Mouse (Mus musculus): ENCODE data around the gene Clec12a. TPM values are rescaled to one million over a fixed set of nuclear protein-coding genes. Genes with fewer than 3 reads are reported as not detected.

Clec12a gene
- polyA plus RNA-seq (2017; shearing (Covaris generic)) = 0.99 TPM

DNA sequence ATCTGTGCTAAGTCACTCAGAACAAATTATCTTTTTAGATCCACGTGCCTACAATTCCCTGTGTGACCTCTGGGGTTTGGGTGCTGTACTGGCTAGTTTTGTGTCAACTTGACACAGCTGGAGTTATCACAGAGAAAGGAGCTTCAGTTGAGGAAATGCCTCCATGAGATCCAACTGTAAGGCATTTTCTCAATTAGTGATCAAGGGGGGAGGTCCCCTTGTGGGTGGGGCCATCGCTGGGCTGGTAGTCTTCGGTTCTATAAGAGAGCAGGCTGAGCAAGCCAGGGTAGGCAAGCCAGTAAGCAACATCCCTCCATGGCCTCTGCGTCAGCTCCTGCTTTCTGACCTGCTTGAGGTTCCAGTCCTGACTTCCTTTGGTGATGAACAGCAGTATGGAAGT, at the start of gene Clec12a:
Gene Clec12a, plus strand, starts transcription at position 301 of the 400 bp plus-strand sequence.

DNA sequence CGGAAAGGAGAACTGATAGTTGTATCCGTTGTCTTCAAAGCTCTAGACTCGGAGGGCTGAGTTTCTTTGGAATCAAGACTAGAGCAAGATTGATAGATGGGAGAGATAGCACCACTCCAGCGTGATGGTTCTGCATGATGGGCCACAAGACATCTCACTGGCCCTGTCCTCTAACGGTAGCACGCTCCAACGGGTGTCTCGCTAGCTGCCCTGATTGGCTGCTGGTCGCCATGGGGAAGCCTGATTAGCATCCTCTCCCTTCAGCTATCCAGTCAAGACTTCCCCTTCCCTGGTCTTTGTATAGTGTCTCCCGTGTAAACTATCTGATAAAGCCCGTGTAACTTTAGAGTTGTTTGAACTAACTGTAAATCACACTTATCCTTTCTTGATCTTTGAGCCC, 10.9 kb upstream of the Clec12a start, which contains the start of gene 4922502D21Rik:
Gene 4922502D21Rik, minus strand, starts transcription at position 187 of the 400 bp plus-strand sequence.

DNA sequence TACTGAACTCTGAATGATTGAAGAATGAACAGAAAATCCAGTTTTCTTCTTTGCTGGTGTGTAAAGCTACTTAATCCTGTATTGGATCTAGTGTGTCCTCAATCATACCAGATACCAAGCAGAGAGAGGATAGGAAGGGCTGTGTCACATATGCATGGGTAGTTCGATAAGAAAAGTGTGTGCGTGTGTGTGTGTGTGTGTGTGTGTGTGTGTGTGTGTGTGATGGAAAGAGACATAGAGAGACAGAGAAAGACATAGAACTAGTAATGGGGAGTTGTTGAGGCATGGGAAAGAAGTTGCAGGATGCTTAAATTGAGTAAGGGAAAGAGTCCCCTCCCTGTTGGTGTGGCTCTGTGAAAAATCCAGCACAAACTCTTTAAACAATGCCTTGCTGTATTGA, 43.3 kb downstream of the Clec12a start, which contains the start of gene Clec12b:
Gene Clec12b, minus strand, starts transcription at position 101 of the 400 bp plus-strand sequence.

DNA sequence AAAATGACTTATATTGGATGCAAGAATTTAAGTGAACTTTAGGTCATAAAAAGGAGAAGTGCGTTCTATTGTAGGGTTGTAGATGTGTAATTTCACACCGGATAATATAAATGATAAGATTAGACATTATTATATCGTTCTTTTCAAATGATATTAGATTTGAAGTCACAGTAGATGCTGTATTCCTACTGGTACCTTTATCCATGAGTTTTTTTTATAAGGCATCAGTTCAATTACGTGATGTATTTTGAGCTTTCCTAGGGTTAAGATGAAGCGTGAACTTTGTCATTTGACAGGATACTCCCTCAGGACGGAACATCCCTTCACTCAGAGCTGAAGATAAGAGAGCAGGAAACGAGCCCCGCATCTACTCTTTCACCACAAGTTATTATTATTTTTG, 54.5 kb downstream of the Clec12a start, which contains the start of gene Clec1b:
Gene Clec1b, plus strand, starts transcription at position 301 of the 400 bp plus-strand sequence.

DNA sequence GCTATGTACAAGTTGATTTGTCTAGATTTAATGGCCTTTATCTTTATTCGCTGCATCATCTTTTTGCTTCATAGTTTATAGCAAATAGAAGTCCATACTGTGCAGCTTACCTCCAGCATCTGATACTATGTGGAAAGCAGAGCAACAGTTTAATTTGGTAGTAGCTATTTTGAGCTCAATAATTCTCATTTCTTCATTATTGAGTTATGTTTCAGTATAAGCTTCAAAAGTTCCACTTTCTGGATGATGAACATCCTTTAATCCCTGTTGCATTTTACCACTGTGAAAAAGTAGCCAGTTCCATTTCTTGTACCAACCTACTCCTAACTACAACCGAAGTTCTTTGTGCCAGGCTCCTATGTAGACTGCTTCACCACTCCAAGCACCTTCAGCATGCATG, 66.1 kb downstream of the Clec12a start, which contains the start of gene Clec9a:
Gene Clec9a, plus strand, starts transcription at position 301 of the 400 bp plus-strand sequence.

Other genes starting within 250 kb of the Clec12a start
- gene Clec2e, start 241.8 kb upstream of the Clec12a start, polyA plus RNA-seq (2017; shearing (Covaris generic)) = not detected
- gene Clec2d, start 162.1 kb upstream of the Clec12a start, polyA plus RNA-seq (2017; shearing (Covaris generic)) = 41.8 TPM
- gene Cd69, start 67.3 kb upstream of the Clec12a start, polyA plus RNA-seq (2017; shearing (Covaris generic)) = 135 TPM
- not detected for gene 4922502D21Rik, start 10.9 kb upstream of the Clec12a start, polyA plus RNA-seq (2017; shearing (Covaris generic))
- gene Clec12b, start 43.2 kb downstream of the Clec12a start, polyA plus RNA-seq (2017; shearing (Covaris generic)) = not detected
- 0.81 TPM for gene Clec1b, start 54.6 kb downstream of the Clec12a start, polyA plus RNA-seq (2017; shearing (Covaris generic))
- not detected for gene Clec9a, start 66.2 kb downstream of the Clec12a start, polyA plus RNA-seq (2017; shearing (Covaris generic))
- not detected for gene Clec1a, start 109.3 kb downstream of the Clec12a start, polyA plus RNA-seq (2017; shearing (Covaris generic))
- not detected for gene Olr1, start 164.5 kb downstream of the Clec12a start, polyA plus RNA-seq (2017; shearing (Covaris generic))
- gene Tmem52b, start 169.9 kb downstream of the Clec12a start, polyA plus RNA-seq (2017; shearing (Covaris generic)) = not detected
- gene Gabarapl1, start 190.5 kb downstream of the Clec12a start, polyA plus RNA-seq (2017; shearing (Covaris generic)) = 29.6 TPM
- gene Klre1, start 235.2 kb downstream of the Clec12a start, polyA plus RNA-seq (2017; shearing (Covaris generic)) = not detected
- 1.5 TPM for gene Klrd1, start 249.1 kb downstream of the Clec12a start, polyA plus RNA-seq (2017; shearing (Covaris generic))

All from activated CD4-positive, CD25-positive, alpha-beta regulatory T cell, adult 9 weeks (primary cell).